Mouse (Mus musculus) ES-E14 (cell line): ENCODE results near the gene Krt18.

Source experiments
- CHD2 ChIP-seq: IDR thresholded peaks from 2 replicates; pipeline ENCODE4 v1.6.1; 2014; ENCODE audit warnings: mild to moderate bottlenecking, low read depth, low read length, inconsistent platforms
- HCFC1 ChIP-seq: IDR thresholded peaks from 2 replicates; pipeline ENCODE4 v1.6.1; 2012; ENCODE audit warnings: low read length, inconsistent platforms, borderline replicate concordance; ENCODE audit not compliant: insufficient read depth
- MAFK ChIP-seq: IDR thresholded peaks from 2 replicates; pipeline ENCODE4 v1.6.1; 2014; ENCODE audit warnings: mild to moderate bottlenecking, low read depth, low read length, inconsistent platforms; ENCODE audit not compliant: insufficient read depth
- ZC3H11A ChIP-seq: IDR thresholded peaks from 2 replicates; pipeline ENCODE4 v1.6.1; 2012; ENCODE audit warnings: low read depth, mild to moderate bottlenecking, inconsistent platforms, low read length, borderline replicate concordance
- ZNF384 ChIP-seq: IDR thresholded peaks from 2 replicates; pipeline ENCODE4 v1.6.1; 2012; ENCODE audit warnings: low read depth, low read length, inconsistent platforms

- TF ChIP-seq MAFK: no peak
- no peak for TF ChIP-seq ZC3H11A
- no peak for TF ChIP-seq ZNF384
- TF ChIP-seq CHD2: no peak
- no peak for TF ChIP-seq HCFC1
Measured at GRCm38 (mm10) chr15:102074876-102075585, 47.1 kb downstream of the Krt18 start.
